Mouse (Mus musculus): ENCODE results near the gene Oas1a.
"Not testable (repeated sequence)": the region's sequence is repeated elsewhere in the genome, so short reads cannot be mapped to it uniquely, and the experiment has no call there.

Oas1a gene

DNA sequence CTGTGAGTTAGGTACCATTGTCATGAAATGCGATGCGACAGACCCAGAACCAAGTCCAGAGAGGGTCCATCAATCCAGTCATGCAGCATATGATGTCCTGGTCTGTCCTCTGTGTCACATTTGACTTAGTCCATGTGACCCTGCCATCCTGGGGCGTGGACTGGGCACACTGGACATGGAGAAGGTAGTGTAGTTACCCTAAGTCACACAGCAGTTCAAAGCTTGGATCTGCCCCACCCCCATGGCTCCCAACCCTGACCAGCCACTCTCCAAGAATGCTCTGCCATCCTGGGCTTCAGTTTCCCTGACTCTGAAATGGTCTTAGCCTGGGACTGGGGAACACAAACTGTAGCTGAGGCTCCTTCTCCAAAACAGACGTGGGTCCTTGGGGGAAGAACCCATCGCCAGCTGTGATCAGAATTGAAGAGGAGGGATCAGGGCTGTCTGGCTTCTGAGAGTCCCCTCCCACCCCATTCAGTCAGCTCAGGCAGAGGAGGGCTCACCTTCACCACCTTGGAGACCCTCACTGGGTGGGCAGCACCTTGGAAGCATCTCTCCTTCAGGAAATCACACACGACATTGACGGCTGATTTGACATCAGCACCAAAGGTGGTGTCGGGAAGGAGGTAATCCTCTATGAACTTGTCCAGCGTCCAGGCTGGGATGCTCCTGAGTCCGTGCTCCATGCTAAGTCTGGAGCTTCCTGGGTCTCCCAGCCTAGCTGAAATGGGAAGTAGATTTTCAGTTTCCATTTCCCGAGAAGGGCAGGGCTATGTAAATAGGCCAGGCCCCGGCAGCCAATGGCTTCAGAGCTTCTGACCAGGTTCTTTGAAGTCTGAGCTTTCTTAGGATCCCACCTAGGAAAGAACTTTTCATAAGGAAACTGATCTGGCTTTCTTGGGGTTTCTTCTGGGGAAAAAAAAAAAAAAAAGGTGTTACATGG lies at the start of gene Oas1a:
Gene Oas1a, minus strand, starts transcription at position 731 of the 943 bp plus-strand sequence.
- DNase-seq (ENCODE audit: low spot score) = not testable (repeated sequence)

GRCm38 (mm10) chr5:120953974-120954373 lies 46.7 kb upstream of the Oas1a start:
- DNase-seq (ENCODE audit: low spot score) = peak; percentile 9

DNA sequence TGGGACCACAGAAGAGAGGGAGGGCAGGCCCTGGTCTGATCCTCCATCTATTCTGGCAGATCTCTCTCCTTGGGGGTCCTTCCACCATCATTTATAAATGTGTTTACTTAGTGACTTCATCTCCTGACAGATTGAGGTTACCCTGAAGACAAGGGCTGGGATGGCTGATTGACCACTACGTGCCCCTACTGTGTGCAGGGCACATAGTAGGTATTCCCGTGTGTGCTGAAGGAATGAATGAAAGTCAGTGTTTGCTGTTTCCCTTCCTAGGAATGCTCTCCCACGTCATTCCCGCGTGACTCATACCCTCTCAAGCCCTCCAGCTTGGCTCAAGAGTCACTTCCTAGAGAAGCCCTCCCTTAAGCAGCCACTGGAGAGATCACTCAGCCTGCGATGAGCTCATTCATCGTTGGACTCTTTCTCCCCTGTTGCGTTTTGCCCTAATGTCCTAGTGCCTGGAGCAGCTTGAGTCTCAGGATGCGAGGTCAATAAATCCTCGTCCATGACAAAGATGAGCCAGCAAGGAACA lies 45.0 kb upstream of the Oas1a start:
- no peak for DNase-seq (ENCODE audit: low spot score)

- DNase-seq (ENCODE audit: low spot score) = no peak
These were observed 34.8 kb upstream of the Oas1a start for GRCm38 (mm10) chr5:120942076-120942475.

GRCm38 (mm10) chr5:120938586-120938985 lies 31.3 kb upstream of the Oas1a start:
- DNase-seq (ENCODE audit: low spot score) = no peak

DNA sequence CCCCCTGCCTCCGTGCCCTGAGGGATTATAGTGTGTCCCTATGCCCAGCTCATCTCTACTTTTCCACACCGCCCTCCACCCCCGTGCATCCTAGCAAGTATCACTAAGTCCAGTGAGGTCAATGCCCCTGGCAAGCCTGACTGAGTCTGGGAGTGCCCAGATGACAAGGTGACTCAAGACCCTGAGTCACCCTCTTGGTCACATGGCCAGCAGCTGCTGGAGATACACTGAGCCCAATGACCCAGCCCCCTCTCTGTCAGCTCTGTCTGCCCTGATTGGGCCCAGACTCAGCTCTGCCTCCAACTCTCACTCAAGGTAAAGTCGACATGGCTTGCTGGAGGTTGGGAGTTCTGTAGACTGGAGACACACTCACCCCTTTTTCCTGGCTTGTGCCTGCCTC lies 30.5 kb upstream of the Oas1a start:
- DNase-seq (ENCODE audit: low spot score) = no peak

- DNase-seq (ENCODE audit: low spot score) = no peak
These were observed 26.6 kb upstream of the Oas1a start for GRCm38 (mm10) chr5:120933966-120934365.

- DNase-seq (ENCODE audit: low spot score) = no peak
These were observed 19.7 kb upstream of the Oas1a start for GRCm38 (mm10) chr5:120927036-120927435.

- DNase-seq (ENCODE audit: low spot score) = not testable (repeated sequence)
These were observed 19.0 kb upstream of the Oas1a start for GRCm38 (mm10) chr5:120926311-120926710.

- not testable (repeated sequence) for DNase-seq (ENCODE audit: low spot score)
These were observed 17.2 kb upstream of the Oas1a start for GRCm38 (mm10) chr5:120924520-120924919.

DNA sequence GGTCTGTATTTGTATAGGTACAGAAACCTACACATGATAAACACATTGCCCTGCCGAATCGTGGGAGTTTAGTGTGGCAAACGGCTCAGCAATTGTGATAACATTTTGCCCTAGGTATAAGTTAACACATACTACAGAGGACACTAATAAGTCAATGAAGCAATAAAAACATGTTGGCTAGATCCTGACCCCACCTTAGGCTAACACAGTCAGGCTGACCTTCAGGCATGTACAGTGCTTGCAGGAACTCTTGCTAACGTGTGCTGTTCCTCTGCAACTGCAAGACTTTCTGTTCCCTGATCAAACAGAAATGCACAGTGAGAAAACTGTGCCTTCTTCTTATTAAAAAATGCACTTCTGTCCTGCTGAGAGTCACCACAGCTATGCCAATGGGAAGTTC lies 16.6 kb upstream of the Oas1a start:
- no peak for DNase-seq (ENCODE audit: low spot score)

- DNase-seq (ENCODE audit: low spot score) = no peak
These were observed 13.0 kb upstream of the Oas1a start for GRCm38 (mm10) chr5:120920296-120920695.

- DNase-seq (ENCODE audit: low spot score) = not testable (repeated sequence)
These were observed 12.0 kb upstream of the Oas1a start for GRCm38 (mm10) chr5:120919156-120919935.

GRCm38 (mm10) chr5:120914204-120914603 lies 6.9 kb upstream of the Oas1a start, which contains the start of gene Oas1d:
Gene Oas1d (plus strand): TSS chr5:120914536.
- not testable (repeated sequence) for DNase-seq (ENCODE audit: low spot score)

- DNase-seq (ENCODE audit: low spot score) = no peak
These were observed 1.0 kb upstream of the Oas1a start for GRCm38 (mm10) chr5:120908196-120908920.

DNA sequence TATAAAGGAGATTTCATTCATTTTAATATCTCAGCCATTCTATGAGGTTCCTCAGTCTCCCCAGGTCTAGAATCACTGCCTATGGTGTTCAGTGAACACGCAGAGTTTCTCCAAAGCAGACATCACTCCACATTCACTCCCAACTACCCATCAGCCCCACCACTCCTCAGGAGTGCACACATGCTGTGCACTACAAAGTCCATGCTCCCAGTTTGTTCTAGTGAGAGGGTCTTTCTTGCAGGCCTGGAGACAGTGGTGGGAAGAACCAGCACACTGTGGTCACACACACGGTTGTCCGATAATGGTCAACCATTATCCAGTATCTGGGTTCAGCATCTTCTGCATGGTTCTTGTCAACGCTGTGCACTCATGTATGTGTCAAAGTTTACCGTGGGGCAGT lies 5.3 kb downstream of the Oas1a start:
- DNase-seq (ENCODE audit: low spot score) = no peak

- no peak for DNase-seq (ENCODE audit: low spot score)
These were observed 6.7 kb downstream of the Oas1a start for GRCm38 (mm10) chr5:120900666-120901065.

DNA sequence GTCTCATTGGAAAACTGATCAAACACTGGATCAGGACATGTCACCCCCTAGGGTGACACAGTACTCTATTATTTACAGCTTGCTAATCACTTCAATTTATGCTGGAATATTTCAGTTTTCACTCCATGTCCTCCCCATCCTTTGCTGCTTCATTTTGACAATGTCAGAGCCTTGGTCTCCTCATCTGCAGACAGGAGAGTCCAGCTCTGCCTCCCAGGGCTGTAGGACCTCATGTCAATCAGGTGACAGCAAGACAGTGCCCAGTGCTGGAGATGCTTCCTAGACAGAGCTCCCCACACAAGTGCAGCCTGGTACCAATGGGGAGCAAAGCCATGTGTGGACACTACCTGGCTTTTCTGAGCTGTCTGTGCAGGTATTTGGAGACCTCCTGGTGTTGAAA lies 8.6 kb downstream of the Oas1a start:
- DNase-seq (ENCODE audit: low spot score) = no peak

GRCm38 (mm10) chr5:120898307-120898706 lies 9.0 kb downstream of the Oas1a start:
- DNase-seq (ENCODE audit: low spot score) = no peak

DNA sequence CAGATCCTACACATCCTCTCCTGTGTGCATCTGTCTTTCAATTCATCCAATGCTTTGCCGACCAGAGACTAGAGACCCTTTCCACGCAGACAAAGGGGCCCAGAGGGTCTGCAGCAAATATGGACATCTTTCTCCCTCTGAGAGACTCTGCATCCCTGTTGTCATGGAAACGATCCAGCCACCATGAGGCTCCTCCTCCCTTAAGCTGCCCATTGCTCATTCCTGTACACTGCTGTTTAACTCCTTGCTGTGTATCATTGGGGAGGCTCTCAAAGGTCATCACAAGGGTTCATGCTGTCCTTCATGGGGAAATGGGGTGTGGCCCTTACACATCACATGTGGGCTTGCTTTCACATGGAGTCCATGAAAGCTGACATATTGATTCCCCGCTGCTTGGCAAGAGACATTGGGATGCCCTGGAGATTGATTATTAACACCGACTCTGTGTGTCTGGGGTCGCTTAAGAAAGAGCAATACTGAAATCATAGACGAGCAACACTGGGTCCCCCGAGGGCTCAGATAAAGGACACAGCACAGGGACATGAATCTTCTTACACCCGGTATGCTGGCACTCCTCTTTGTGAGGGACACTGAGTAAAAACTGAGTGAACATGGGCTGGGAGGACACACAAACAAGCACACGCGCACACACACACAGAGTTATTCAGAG lies 12.0 kb downstream of the Oas1a start:
- DNase-seq (ENCODE audit: low spot score) = no peak

GRCm38 (mm10) chr5:120894692-120895091 lies 12.6 kb downstream of the Oas1a start:
- DNase-seq (ENCODE audit: low spot score) = not testable (repeated sequence)

Measured in ovary, postnatal 14 days (tissue).